24 mouse cellular contexts compared by ENCODE assay signal in genomic region chr14:122401886-122402285, GRCm38 (mm10). TPM values are rescaled to one million over a fixed set of nuclear protein-coding genes. Genes with fewer than 3 reads are reported as not detected.
A peak's percentile ranks its signal among the peaks of the same experiment; 100 is the strongest.
DNase-seq lines count a peak whose midpoint lies in the region; ATAC-seq and TF ChIP-seq lines count a peak whose summit lies in the region.
"Had no signal": no experiment of that assay in that cellular context is flagged by ENCODE, and none has a peak within 500 bp of the region (broad histone marks: within the 10 kb centered on the region; RNA-seq: fewer than 3 reads in every experiment).

No protein-coding gene starts in this region.

- WGBS in intestine, embryonic 14.5 days: 67% methylated on average over 11 of the region's 11 CpGs
- 69% methylated on average over 11 of the region's 11 CpGs for WGBS in intestine, embryonic 15.5 days
- 73% methylated on average over 11 of the region's 11 CpGs for WGBS in liver, postnatal 0 days (ENCODE audit: insufficient replicate concordance)

- TF ChIP-seq CTCF in liver, postnatal 0 days (IDR thresholded peaks at IDR 0.05; ENCODE audit: low read depth): no peak

- H3K4me3 ChIP-seq in intestine, embryonic 14.5 days (ENCODE audit: low read depth, low read length): no peak overlapping the region
- H3K4me3 ChIP-seq in intestine, embryonic 15.5 days (replicated peaks): no peak overlapping the region
- H3K4me3 ChIP-seq in liver, postnatal 0 days (ENCODE audit: low read depth, low read length): no peak overlapping the region
- H3K4me3 ChIP-seq: embryonic facial prominence, embryonic 13.5 days; forebrain, embryonic 12.5 days; heart, embryonic 13.5 days had no signal

- no peak for TF ChIP-seq EP300 in liver, postnatal 0 days (IDR thresholded peaks at IDR 0.05; ENCODE audit: low read depth)

- H3K9me3 ChIP-seq in intestine, embryonic 14.5 days (ENCODE audit: control insufficient read depth, low read length): no peaks in the 10 kb centered on the region
- no peaks in the 10 kb centered on the region for H3K9me3 ChIP-seq in intestine, embryonic 15.5 days
- H3K9me3 ChIP-seq in liver, postnatal 0 days (ENCODE audit: low read length): no peaks in the 10 kb centered on the region
- H3K9me3 ChIP-seq: embryonic facial prominence, embryonic 13.5 days; forebrain, embryonic 12.5 days; heart, embryonic 13.5 days had no signal

- peaks cover 36% of the 10 kb centered on the region for H3K27me3 ChIP-seq in intestine, embryonic 14.5 days (replicated peaks; ENCODE audit: control insufficient read depth, insufficient read depth, low read length)
- H3K27me3 ChIP-seq in intestine, embryonic 15.5 days (replicated peaks): peaks cover 20% of the 10 kb centered on the region
- H3K27me3 ChIP-seq in liver, postnatal 0 days (ENCODE audit: insufficient read depth, low read length): peaks cover 20% of the 10 kb centered on the region

- H3K36me3 ChIP-seq in intestine, embryonic 14.5 days (ENCODE audit: control insufficient read depth, insufficient read depth, low read length): no peaks in the 10 kb centered on the region
- no peaks in the 10 kb centered on the region for H3K36me3 ChIP-seq in intestine, embryonic 15.5 days
- H3K36me3 ChIP-seq in liver, postnatal 0 days (replicated peaks; ENCODE audit: insufficient read depth, low read length): no peaks in the 10 kb centered on the region
- H3K36me3 ChIP-seq: embryonic facial prominence, embryonic 13.5 days; forebrain, embryonic 12.5 days; heart, embryonic 13.5 days had no signal

- H3K9ac ChIP-seq in intestine, embryonic 14.5 days (ENCODE audit: low read length): no peak overlapping the region
- H3K9ac ChIP-seq in intestine, embryonic 15.5 days: no peak overlapping the region
- H3K9ac ChIP-seq in liver, postnatal 0 days (replicated peaks): no peak overlapping the region
- H3K9ac ChIP-seq: embryonic facial prominence, embryonic 13.5 days; forebrain, embryonic 12.5 days; heart, embryonic 13.5 days had no signal

- no peak overlapping the region for H3K27ac ChIP-seq in intestine, embryonic 14.5 days (ENCODE audit: low read depth)
- H3K27ac ChIP-seq in intestine, embryonic 15.5 days: no peak overlapping the region
- no peak overlapping the region for H3K27ac ChIP-seq in liver, postnatal 0 days (ENCODE audit: low read depth)
- H3K27ac ChIP-seq: embryonic facial prominence, embryonic 13.5 days; heart, embryonic 13.5 days had no signal

- no peak overlapping the region for H3K4me2 ChIP-seq in intestine, embryonic 14.5 days (ENCODE audit: low read length)
- no peak overlapping the region for H3K4me2 ChIP-seq in intestine, embryonic 15.5 days (replicated peaks)
- no peak overlapping the region for H3K4me2 ChIP-seq in liver, postnatal 0 days (ENCODE audit: low read depth, low read length)
- H3K4me2 ChIP-seq: embryonic facial prominence, embryonic 13.5 days; heart, embryonic 13.5 days had no signal

- peaks cover 5% of the 10 kb centered on the region for H3K4me1 ChIP-seq in intestine, embryonic 14.5 days (replicated peaks; ENCODE audit: control insufficient read depth, insufficient read depth, low read length)
- H3K4me1 ChIP-seq in intestine, embryonic 15.5 days (replicated peaks): peaks cover 7% of the 10 kb centered on the region
- peaks cover 7% of the 10 kb centered on the region for H3K4me1 ChIP-seq in liver, postnatal 0 days (ENCODE audit: insufficient read depth)

- no peak for ATAC-seq in intestine, embryonic 14.5 days (replicated peaks; ENCODE audit: low FRiP score, low TSS enrichment, low read depth)
- no peak for ATAC-seq in intestine, embryonic 15.5 days
- ATAC-seq in liver, postnatal 0 days: no peak
- ATAC-seq: forebrain, embryonic 16.5 days; intestine, postnatal 0 days had no signal

- peak; percentile 45 for DNase-seq in heart, adult 11 months
- no peak for DNase-seq in heart, adult 9 months (ENCODE audit: low spot score in 2 of 2)
- peak; percentile 29 for DNase-seq in intestine, embryonic 14.5 days (ENCODE audit: low spot score)
- DNase-seq in embryo, embryonic 10.5 days (ENCODE audit: low spot score): peak; percentile 62
- no peak for DNase-seq in gastrocnemius, postnatal 25 days
- DNase-seq in liver, postnatal 0 days: no peak
- DNase-seq: adrenal gland, postnatal 10 days; cerebellum, adult 11-12 months; cerebellum, adult 9-11 months; cerebellum, postnatal 36 days; gastrocnemius, postnatal 10 days; heart, postnatal 36 days had no signal

RNA-seq across cellular contexts. Expression of gene Gm5089, which starts 49.0 kb away (rescaled TPM):
- polyA plus RNA-seq in intestine, embryonic 14.5 days (2014; fragmentation: Nextera tagmentation; extraction: Ambion mirVana): not detected in 2 replicates
- polyA plus RNA-seq in intestine, embryonic 15.5 days (2015; fragmentation: Nextera tagmentation; extraction: Ambion mirVana): not detected in 2 replicates
- total RNA-seq in gastrocnemius, postnatal 25 days (2021): not detected
- polyA plus RNA-seq in liver, postnatal 0 days (2015; fragmentation: Nextera tagmentation; extraction: Ambion mirVana): not detected in 2 replicates
- total RNA-seq: adrenal gland, postnatal 10 days; adrenal gland, postnatal 4 days; gastrocnemius, postnatal 10 days; heart, adult 8-10 months; heart, postnatal 36 days; MEL had no signal
- polyA plus RNA-seq: C2C12; gonadal fat pad, adult 2 months; heart, embryonic 13.5 days; heart, postnatal 0 days; intestine, postnatal 0 days had no signal

Comparison
In these comparisons a context has a peak if more than half of its experiments do, and no peak if none do; other contexts are left out.
1. DNase-seq: peak in heart, adult 11 months (single experiment), intestine, embryonic 14.5 days (single experiment) and embryo, embryonic 10.5 days (single experiment); none in heart, adult 9 months (0 of 2), gastrocnemius, postnatal 25 days (single experiment) and liver, postnatal 0 days (single experiment).